Mouse (Mus musculus) T-cell, adult 2 months (primary cell): Measurements from ENCODE around the gene Sprr2f.

Experiments
- DNase-seq: peaks from one replicate; pipeline ENCODE4 v3.0.0; 2022; ENCODE audit warnings: low spot score

Gene Sprr2f

GRCm38 (mm10) chr3:92364887-92365286 is at the start of gene Sprr2f:
Gene Sprr2f (plus strand): TSS chr3:92365187.
- no peak for DNase-seq

GRCm38 (mm10) chr3:92316320-92316719 is 48.7 kb upstream of the Sprr2f start, which contains the start of gene Sprr2b:
Gene Sprr2b (plus strand): TSS chr3:92316620.
- DNase-seq, result no peak

- DNase-seq, result no peak
Measured at GRCm38 (mm10) chr3:92317384-92317783, 47.6 kb upstream of the Sprr2f start.

GRCm38 (mm10) chr3:92336278-92336677 is 28.7 kb upstream of the Sprr2f start:
- no peak for DNase-seq

- DNase-seq, result no peak
Measured at GRCm38 (mm10) chr3:92338840-92339239, 26.1 kb upstream of the Sprr2f start, which contains the start of gene Sprr2d. Gene Sprr2d (plus strand): TSS chr3:92339140.

- no peak for DNase-seq
Measured at GRCm38 (mm10) chr3:92351843-92352242, 13.1 kb upstream of the Sprr2f start, which contains the start of gene Sprr2e. Gene Sprr2e (plus strand): TSS chr3:92352143.

- DNase-seq, result no peak
Measured at GRCm38 (mm10) chr3:92361619-92362018, 3.4 kb upstream of the Sprr2f start.

- DNase-seq, result no peak
Measured at GRCm38 (mm10) chr3:92373613-92374012, 8.6 kb downstream of the Sprr2f start.

- no peak for DNase-seq
Measured at GRCm38 (mm10) chr3:92385385-92385784, 20.4 kb downstream of the Sprr2f start, which contains the start of gene Sprr2h. Gene Sprr2h (plus strand): TSS chr3:92385685.

GRCm38 (mm10) chr3:92394301-92394700 is 29.3 kb downstream of the Sprr2f start:
- no peak for DNase-seq

- no peak for DNase-seq
Measured at GRCm38 (mm10) chr3:92407691-92408090, 42.7 kb downstream of the Sprr2f start, which contains the start of gene Sprr2i. Gene Sprr2i (plus strand): TSS chr3:92407991.
